Mouse (Mus musculus): ENCODE measurements at regions not wholly inside any gene's neighbourhood (a gene's known extent, or its start where the extent isn't known, plus 50 kb on each side); places are given as distances from the start of the nearest gene placed in this dataset.
"Not testable (repeated sequence)": the region's sequence is repeated elsewhere in the genome, so short reads cannot be mapped to it uniquely, and the experiment has no call there.

DNA sequence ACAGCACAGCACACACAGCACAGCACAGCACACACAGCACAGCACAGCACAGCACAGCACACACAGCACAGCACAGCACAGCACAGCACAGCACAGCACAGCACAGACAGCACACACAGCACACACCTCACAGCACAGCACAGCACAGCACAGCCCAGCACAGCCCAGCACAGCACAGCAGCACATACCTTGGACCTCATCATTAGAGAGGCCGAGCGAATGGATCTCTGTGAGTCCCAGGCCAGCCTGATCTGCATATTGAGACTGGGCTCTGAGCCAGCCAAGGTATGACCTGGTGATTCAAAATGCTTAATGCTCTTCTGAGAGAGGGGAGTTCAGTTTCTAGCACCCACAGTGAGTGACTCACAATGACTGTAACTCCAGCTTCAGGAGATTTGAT, 56.3 kb upstream of the Hdac2 start:
- not testable (repeated sequence) for TF ChIP-seq CTCF (IDR thresholded peaks at IDR 0.05; ENCODE audit: low read depth, low read length); POLR2A (IDR thresholded peaks at IDR 0.05; ENCODE audit: insufficient read depth, low read length)

All from ES-Bruce4 (cell line).